Mouse (Mus musculus): ENCODE measurements around the gene Snx4. TPM values are rescaled to one million over a fixed set of nuclear protein-coding genes. Genes with fewer than 3 reads are reported as not detected.

The Snx4 gene
- polyA plus RNA-seq, 1 experiment, result 17.3 TPM

DNA sequence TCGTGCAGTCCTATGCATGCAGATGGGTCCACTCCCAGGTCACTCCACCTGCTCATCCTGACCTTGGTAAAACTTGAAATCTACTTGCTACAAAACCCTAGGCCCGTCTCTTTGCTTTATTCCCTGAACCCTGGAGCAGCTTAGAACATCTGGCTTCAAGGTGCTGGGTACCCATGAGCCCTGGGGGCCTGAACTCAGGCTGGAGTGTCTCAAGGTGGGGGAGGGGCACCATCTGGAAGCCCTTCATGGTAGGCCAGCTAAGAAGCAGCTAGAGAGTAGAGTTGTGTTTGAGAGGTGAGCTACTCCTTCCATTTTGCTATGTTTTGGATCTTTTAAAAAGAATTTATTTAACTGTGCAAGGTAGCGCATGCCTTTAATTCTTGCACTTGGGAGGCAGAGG, 57.8 kb downstream of the Snx4 start:
- TF ChIP-seq CTCF (IDR thresholded peaks at IDR 0.05; ENCODE audit: borderline replicate concordance, control insufficient read depth, extremely low read depth, insufficient read depth, low read length, poor library complexity) (no peak), POLR2A (IDR thresholded peaks at IDR 0.05; ENCODE audit: control insufficient read depth, extremely low read depth, insufficient read depth, low read length, poor library complexity) (no peak)
- H3K4me3 ChIP-seq (ENCODE audit: control insufficient read depth, insufficient read depth, low read length), result no peak overlapping the region
- H3K4me1 ChIP-seq (replicated peaks; ENCODE audit: control insufficient read depth, insufficient read depth, low read length), result no peaks in the 10 kb centered on the region
- H3K36me3 ChIP-seq (ENCODE audit: control insufficient read depth, insufficient read depth, low read length), result 0 out of 2 replicates have a peak, but pooled peaks cover 5% of the 10 kb centered on the region
- no peak for DNase-seq
- WGBS, result 85% methylated on average over 3 of the region's 3 CpGs
- no peak overlapping the region for H3K27ac ChIP-seq (ENCODE audit: control insufficient read depth, insufficient read depth, low read length)
- no peaks in the 10 kb centered on the region for H3K27me3 ChIP-seq (ENCODE audit: control insufficient read depth, insufficient read depth, low read length)

DNA sequence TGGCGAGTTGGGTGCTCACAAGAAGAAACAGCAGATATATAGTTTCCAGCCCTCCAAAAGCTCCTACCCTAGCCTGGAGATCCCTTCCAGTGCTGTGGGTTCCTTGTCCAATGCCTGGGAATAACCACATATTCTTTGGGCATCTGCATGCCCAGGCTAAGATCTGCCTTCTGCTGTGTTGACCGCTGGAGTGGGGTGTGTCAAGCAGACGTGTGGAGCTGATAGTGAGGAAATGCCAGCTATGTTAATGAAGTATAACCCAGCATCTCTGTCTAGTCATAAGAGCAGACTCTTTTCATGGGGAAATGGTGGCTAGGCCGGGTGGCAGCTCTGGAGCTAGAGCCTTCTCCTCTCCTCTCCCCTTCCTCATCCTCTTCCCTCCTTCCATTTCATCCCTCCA, 64.4 kb downstream of the Snx4 start:
- no peak overlapping the region for H3K27ac ChIP-seq (ENCODE audit: control insufficient read depth, insufficient read depth, low read length)
- no peak for TF ChIP-seq POLR2A (IDR thresholded peaks at IDR 0.05; ENCODE audit: control insufficient read depth, extremely low read depth, insufficient read depth, low read length, poor library complexity)
- no peak for TF ChIP-seq CTCF (IDR thresholded peaks at IDR 0.05; ENCODE audit: borderline replicate concordance, control insufficient read depth, extremely low read depth, insufficient read depth, low read length, poor library complexity)
- no peak overlapping the region for H3K4me3 ChIP-seq (ENCODE audit: control insufficient read depth, insufficient read depth, low read length)
- 97% methylated on average over 4 of the region's 4 CpGs for WGBS
- no peaks in the 10 kb centered on the region for H3K27me3 ChIP-seq (ENCODE audit: control insufficient read depth, insufficient read depth, low read length)
- no peaks in the 10 kb centered on the region for H3K4me1 ChIP-seq (replicated peaks; ENCODE audit: control insufficient read depth, insufficient read depth, low read length)
- no peaks in the 10 kb centered on the region for H3K36me3 ChIP-seq (ENCODE audit: control insufficient read depth, insufficient read depth, low read length)
- no peak for DNase-seq

DNA sequence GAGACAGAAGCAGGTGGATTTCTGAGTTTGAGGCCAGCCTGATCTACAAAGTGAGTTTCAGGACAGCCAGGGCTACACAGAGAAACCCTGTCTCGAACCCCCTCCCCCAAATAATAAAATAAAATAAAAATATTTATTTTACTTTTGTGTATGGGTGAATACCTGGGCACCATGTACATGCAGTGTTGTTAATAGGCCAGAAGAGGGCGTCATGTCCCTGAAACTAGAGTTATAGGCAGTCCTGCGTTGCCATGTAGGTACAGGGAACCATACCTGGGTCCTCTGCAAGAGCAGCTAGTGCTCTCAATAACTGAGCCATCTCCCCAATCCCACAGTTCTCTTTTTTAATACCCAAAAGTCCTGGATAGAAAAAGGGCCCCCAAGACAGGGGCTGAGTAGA, 66.4 kb downstream of the Snx4 start:
- no peaks in the 10 kb centered on the region for H3K27me3 ChIP-seq (ENCODE audit: control insufficient read depth, insufficient read depth, low read length)
- DNase-seq, result no peak
- H3K27ac ChIP-seq (ENCODE audit: control insufficient read depth, insufficient read depth, low read length), result no peak overlapping the region
- no peaks in the 10 kb centered on the region for H3K36me3 ChIP-seq (ENCODE audit: control insufficient read depth, insufficient read depth, low read length)
- H3K4me3 ChIP-seq (ENCODE audit: control insufficient read depth, insufficient read depth, low read length), result no peak overlapping the region
- no peaks in the 10 kb centered on the region for H3K4me1 ChIP-seq (replicated peaks; ENCODE audit: control insufficient read depth, insufficient read depth, low read length)
- 84% methylated on average over 3 of the region's 3 CpGs for WGBS
- TF ChIP-seq CTCF (IDR thresholded peaks at IDR 0.05; ENCODE audit: borderline replicate concordance, control insufficient read depth, extremely low read depth, insufficient read depth, low read length, poor library complexity), result no peak
- no peak for TF ChIP-seq POLR2A (IDR thresholded peaks at IDR 0.05; ENCODE audit: control insufficient read depth, extremely low read depth, insufficient read depth, low read length, poor library complexity)

DNA sequence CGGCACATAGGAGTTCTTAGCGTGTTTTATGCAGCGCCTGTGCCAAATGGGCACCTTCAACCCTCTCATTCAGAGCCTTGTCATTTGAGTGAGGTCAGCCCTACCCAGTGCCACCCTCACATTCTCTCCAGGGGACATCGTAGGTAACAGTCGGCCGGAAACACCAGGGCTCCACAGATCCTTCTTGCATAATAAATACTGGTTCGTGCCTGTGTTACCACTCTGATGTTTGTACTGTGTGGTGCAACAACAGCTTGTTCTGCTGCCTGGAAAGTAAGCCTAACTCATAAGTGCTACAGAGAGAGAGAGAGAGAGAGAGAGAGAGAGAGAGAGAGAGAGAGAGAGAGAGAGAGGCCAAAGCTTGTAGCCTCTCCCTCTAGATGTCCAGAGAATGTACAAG, 66.8 kb downstream of the Snx4 start:
- no peak for DNase-seq
- TF ChIP-seq CTCF (IDR thresholded peaks at IDR 0.05; ENCODE audit: borderline replicate concordance, control insufficient read depth, extremely low read depth, insufficient read depth, low read length, poor library complexity) (no peak), POLR2A (IDR thresholded peaks at IDR 0.05; ENCODE audit: control insufficient read depth, extremely low read depth, insufficient read depth, low read length, poor library complexity) (no peak)
- H3K27ac ChIP-seq (ENCODE audit: control insufficient read depth, insufficient read depth, low read length), result no peak overlapping the region
- H3K4me1 ChIP-seq (replicated peaks; ENCODE audit: control insufficient read depth, insufficient read depth, low read length), result no peaks in the 10 kb centered on the region
- no peaks in the 10 kb centered on the region for H3K27me3 ChIP-seq (ENCODE audit: control insufficient read depth, insufficient read depth, low read length)
- 93% methylated on average over 7 of the region's 7 CpGs for WGBS
- no peak overlapping the region for H3K4me3 ChIP-seq (ENCODE audit: control insufficient read depth, insufficient read depth, low read length)
- no peaks in the 10 kb centered on the region for H3K36me3 ChIP-seq (ENCODE audit: control insufficient read depth, insufficient read depth, low read length)

DNA sequence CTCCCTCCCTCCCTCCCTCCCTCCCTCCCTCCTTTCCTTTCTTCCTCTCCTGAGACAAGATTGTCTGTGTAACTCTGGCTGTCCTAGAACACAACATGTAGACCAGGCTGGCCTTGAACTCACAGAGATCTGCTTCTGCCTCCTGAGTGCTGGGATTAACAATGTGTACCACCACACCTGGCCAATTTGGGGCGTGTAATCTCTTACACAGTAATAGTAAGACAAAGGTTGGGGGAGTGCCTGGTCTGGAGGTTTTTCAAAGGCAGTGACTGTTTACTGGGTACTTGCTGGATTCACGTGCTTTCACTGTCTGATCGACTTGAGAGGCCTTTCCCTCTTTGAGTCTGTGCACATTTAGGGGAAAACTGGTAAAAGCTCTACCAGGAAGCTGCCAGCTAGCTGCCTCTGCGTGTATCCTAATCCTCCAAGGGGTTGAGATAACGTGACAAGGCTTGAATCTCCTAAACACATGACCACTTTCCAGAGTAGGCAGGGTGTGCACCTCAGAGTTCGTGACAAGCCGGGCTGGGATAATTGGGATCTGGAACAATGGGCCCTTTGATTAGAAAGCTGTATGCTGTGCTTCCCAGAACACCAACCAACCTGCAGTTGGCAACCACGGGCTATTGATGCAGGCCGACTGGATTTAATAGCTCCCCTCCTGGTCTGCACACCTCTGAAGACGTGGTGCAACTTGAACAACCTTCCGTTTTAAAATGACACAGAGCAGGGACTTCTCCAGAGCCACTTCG, 74.6 kb downstream of the Snx4 start:
- 91% methylated on average over 12 of the region's 12 CpGs for WGBS
- TF ChIP-seq CTCF (IDR thresholded peaks at IDR 0.05; ENCODE audit: borderline replicate concordance, control insufficient read depth, extremely low read depth, insufficient read depth, low read length, poor library complexity), result no peak
- TF ChIP-seq POLR2A (IDR thresholded peaks at IDR 0.05; ENCODE audit: control insufficient read depth, extremely low read depth, insufficient read depth, low read length, poor library complexity), result no peak
- no peak overlapping the region for H3K27ac ChIP-seq (ENCODE audit: control insufficient read depth, insufficient read depth, low read length)
- no peak overlapping the region for H3K4me3 ChIP-seq (ENCODE audit: control insufficient read depth, insufficient read depth, low read length)
- H3K36me3 ChIP-seq (ENCODE audit: control insufficient read depth, insufficient read depth, low read length), result no peaks in the 10 kb centered on the region
- H3K4me1 ChIP-seq (replicated peaks; ENCODE audit: control insufficient read depth, insufficient read depth, low read length), result no peaks in the 10 kb centered on the region
- DNase-seq, result no peak
- H3K27me3 ChIP-seq (ENCODE audit: control insufficient read depth, insufficient read depth, low read length), result no peaks in the 10 kb centered on the region

DNA sequence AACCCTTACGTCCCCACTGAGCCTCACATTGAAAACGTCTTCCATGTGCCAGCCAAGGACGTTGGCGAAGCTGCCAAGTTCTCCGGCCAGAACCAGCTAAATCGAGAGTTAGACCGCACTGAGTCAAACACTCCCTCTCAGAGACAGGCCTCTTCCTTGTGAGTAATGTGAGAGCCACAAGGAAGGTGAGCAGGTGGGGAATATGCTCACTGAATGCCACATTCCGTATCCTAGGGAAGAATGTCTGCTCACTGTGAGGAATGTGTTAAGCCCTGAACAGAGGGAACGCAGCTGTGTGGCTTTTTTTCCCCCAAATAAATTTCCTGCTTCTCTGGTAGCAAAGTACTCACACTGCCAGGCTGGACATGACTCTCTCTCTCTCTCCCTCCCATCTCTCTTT, 75.3 kb downstream of the Snx4 start:
- H3K27ac ChIP-seq (ENCODE audit: control insufficient read depth, insufficient read depth, low read length), result no peak overlapping the region
- H3K36me3 ChIP-seq (ENCODE audit: control insufficient read depth, insufficient read depth, low read length), result no peaks in the 10 kb centered on the region
- no peaks in the 10 kb centered on the region for H3K4me1 ChIP-seq (replicated peaks; ENCODE audit: control insufficient read depth, insufficient read depth, low read length)
- no peak overlapping the region for H3K4me3 ChIP-seq (ENCODE audit: control insufficient read depth, insufficient read depth, low read length)
- DNase-seq, result no peak
- H3K27me3 ChIP-seq (ENCODE audit: control insufficient read depth, insufficient read depth, low read length), result no peaks in the 10 kb centered on the region
- WGBS, result 90% methylated on average over 9 of the region's 9 CpGs
- TF ChIP-seq CTCF (IDR thresholded peaks at IDR 0.05; ENCODE audit: borderline replicate concordance, control insufficient read depth, extremely low read depth, insufficient read depth, low read length, poor library complexity) (no peak), POLR2A (IDR thresholded peaks at IDR 0.05; ENCODE audit: control insufficient read depth, extremely low read depth, insufficient read depth, low read length, poor library complexity) (no peak)

Data from thymus, adult 2 months (tissue).